Mouse (Mus musculus) E14TG2a.4 (cell line): ENCODE data around the gene Arg2.

Source experiments
- CTCF ChIP-seq: conservative IDR thresholded peaks from 2 replicates; pipeline ENCODE4 v1.5.1; 2014; ENCODE audit warnings: low read length
- NANOG ChIP-seq: IDR thresholded peaks from 2 replicates; pipeline ENCODE4 v1.6.1; 2014; ENCODE audit warnings: borderline replicate concordance, low read length, mixed read lengths
- POU5F1 ChIP-seq: IDR thresholded peaks from 2 replicates; pipeline ENCODE4 v1.6.1; 2014; ENCODE audit warnings: low read length, borderline replicate concordance

- TF ChIP-seq CTCF (no peak), POU5F1 (no peak), NANOG (no peak)
Measured at GRCm38 (mm10) chr12:79130299-79131177, at the start of gene Arg2.
